Mouse (Mus musculus) heart, adult 2 months (tissue): ENCODE results near the gene Tsks. TPM values are rescaled to one million over a fixed set of nuclear protein-coding genes. Genes with fewer than 3 reads are reported as not detected.
A peak's percentile ranks its signal among the peaks of the same experiment; 100 is the strongest.

ENCODE experiments used
- DNase-seq, 2 experiments: peaks; one replicate each; pipeline ENCODE4 v3.0.0; 2021
- H3K27ac ChIP-seq: fragments of 200-600 bp; 2 replicates; pipeline ENCODE4 v1.8.1; 2022
- H3K27me3 ChIP-seq: fragments of 200-500 bp; 2 replicates; pipeline ENCODE4 v1.6.1; 2012; ENCODE audit warnings: mild to moderate bottlenecking, low read length, inconsistent platforms, mixed read lengths; ENCODE audit not compliant: control insufficient read depth, insufficient read depth
- H3K36me3 ChIP-seq: fragments of 200-500 bp; 2 replicates; pipeline ENCODE4 v1.6.1; 2012; ENCODE audit warnings: low read length, inconsistent platforms; ENCODE audit not compliant: control insufficient read depth, insufficient read depth
- H3K4me1 ChIP-seq: fragments of 200-500 bp; 2 replicates; pipeline ENCODE4 v1.6.1; 2011; ENCODE audit warnings: low read length; ENCODE audit not compliant: control insufficient read depth, insufficient read depth
- H3K4me3 ChIP-seq: fragments of 200-600 bp; 2 replicates; pipeline ENCODE4 v1.8.1; 2022
- H3K79me2 ChIP-seq: fragments of 200-500 bp; replicated peaks from 2 replicates; pipeline ENCODE4 v1.6.1; 2012; ENCODE audit warnings: mild to moderate bottlenecking, inconsistent platforms, low read length, moderate library complexity, mixed read lengths; ENCODE audit not compliant: control insufficient read depth, insufficient read depth
- H3K9ac ChIP-seq: fragments of 200-500 bp; 2 replicates; pipeline ENCODE4 v1.6.1; 2012; ENCODE audit warnings: low read depth, mild to moderate bottlenecking, control low read depth, inconsistent platforms, low read length, mixed read lengths
- CTCF ChIP-seq: fragments of 200-600 bp; IDR thresholded peaks from 2 replicates; pipeline ENCODE4 v1.8.1; 2022; ENCODE audit warnings: antibody characterized with exemption, mild to moderate bottlenecking, moderate library complexity
- EP300 ChIP-seq: fragments of 200-500 bp; IDR thresholded peaks from 2 replicates; pipeline ENCODE4 v1.6.1; 2011; ENCODE audit warnings: low read depth, low read length, control low read depth; ENCODE audit not compliant: insufficient read depth
- POLR2A ChIP-seq: fragments of 200-500 bp; IDR thresholded peaks from 2 replicates; pipeline ENCODE4 v1.6.1; 2011; ENCODE audit warnings: mild to moderate bottlenecking, low read depth, low read length, control low read depth; ENCODE audit not compliant: insufficient read depth
- WGBS: fragments of 180-500 bp; shearing (Covaris S2); methylation state at CpG from one replicate; pipeline ENCODE4 v1.1.7; 2018; 5-methylcytosine and 5-hydroxymethylcytosine counted together
- intact Hi-C: fragments of 180-260 bp; cut with DNase I; formaldehyde crosslinking; loops from one replicate; pipeline ENCODE4 v1.15.1; 2025
- polyA plus RNA-seq: library from polyadenylated mRNA; depleted of rRNA; stranded (reverse); fragments of >200 nt; gene quantifications from 2 replicates; pipeline ENCODE4 v1.2.3, GENCODE M21; 2012
- total RNA-seq, 2 experiments: library from RNA; stranded (reverse); gene quantifications; 2 replicates each; pipeline ENCODE4 v1.2.3; 2021

Gene Tsks
- total and polyA plus RNA-seq, 3 experiments, result 1.5 TPM; not detected in 2

GRCm38 (mm10) chr7:44996672-44997071 lies 53.7 kb downstream of the Tsks start:
- intact Hi-C loops, result loop anchor here (1.0 kb wide), 1 partner anchor 19 kb away; no protein-coding TSS in a partner anchor
- Histone ChIP-seq H3K4me3 (peak overlapping the region; percentile 85), H3K79me2 (no peaks in the 10 kb centered on the region), H3K4me1 (peaks cover 8% of the 10 kb centered on the region), H3K36me3 (peaks cover 6% of the 10 kb centered on the region), H3K27ac (peak overlapping the region; percentile 96), H3K27me3 (no peaks in the 10 kb centered on the region), H3K9ac (peak overlapping the region; percentile 33)
- TF ChIP-seq CTCF, result no peak
- TF ChIP-seq EP300, result no peak
- no peak for TF ChIP-seq POLR2A
- WGBS, result 9% methylated on average over 10 of the region's 10 CpGs
- DNase-seq, result no peak

- Histone ChIP-seq H3K27ac (peak within 1 kb of the TSS; percentile 96), H3K27me3 (no peaks in the 10 kb centered on the region), H3K4me1 (peaks cover 8% of the 10 kb centered on the region), H3K9ac (peak within 1 kb of the TSS; percentile 84), H3K36me3 (peaks cover 6% of the 10 kb centered on the region), H3K4me3 (peak within 1 kb of the TSS; percentile 85), H3K79me2 (no peaks in the 10 kb centered on the region)
- WGBS, result under 1% methylated on average over 43 of the region's 43 CpGs
- DNase-seq, result peak; percentile 97
- intact Hi-C loops, result loop anchor here (1.0 kb wide), 1 partner anchor 18 kb away; no protein-coding TSS in a partner anchor
- TF ChIP-seq EP300 (no peak), POLR2A (peak; percentile 98), CTCF (no peak)
Observed at GRCm38 (mm10) chr7:44997231-44997939, 54.4 kb downstream of the Tsks start, which contains the start of gene Irf3. Irf3 (plus strand) TSS chr7:44997648.

GRCm38 (mm10) chr7:44997940-44998428 lies 55.0 kb downstream of the Tsks start:
- TF ChIP-seq CTCF (no peak), EP300 (no peak), POLR2A (no peak)
- Histone ChIP-seq H3K27me3 (no peaks in the 10 kb centered on the region), H3K36me3 (peaks cover 6% of the 10 kb centered on the region), H3K4me3 (peak overlapping the region; percentile 85), H3K27ac (peak overlapping the region; percentile 96), H3K9ac (peak overlapping the region; percentile 84), H3K4me1 (peaks cover 8% of the 10 kb centered on the region), H3K79me2 (no peaks in the 10 kb centered on the region)
- WGBS, result 1% methylated on average over 15 of the region's 15 CpGs
- no peak for DNase-seq
- intact Hi-C loops, result loop anchor here (1.0 kb wide), 1 partner anchor 17 kb away; no protein-coding TSS in a partner anchor

DNA sequence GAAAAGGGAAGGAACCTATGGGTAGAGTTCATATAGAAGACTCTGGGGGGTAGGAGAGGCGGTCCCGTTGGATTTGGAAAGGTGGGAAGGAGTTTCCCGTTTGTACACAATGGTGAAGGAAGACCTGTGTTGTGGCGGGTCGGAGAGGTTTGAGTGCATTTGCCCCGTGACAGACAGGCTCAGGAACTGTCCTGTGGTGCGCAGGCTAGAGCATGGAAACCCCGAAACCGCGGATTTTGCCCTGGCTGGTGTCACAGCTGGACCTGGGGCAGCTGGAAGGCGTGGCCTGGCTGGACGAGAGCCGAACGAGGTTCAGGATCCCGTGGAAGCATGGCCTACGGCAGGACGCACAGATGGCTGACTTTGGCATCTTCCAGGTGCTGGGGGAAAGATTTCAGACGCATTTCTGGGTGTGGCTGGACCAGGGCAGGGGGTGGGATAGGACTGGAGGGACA lies 55.5 kb downstream of the Tsks start, which contains the start of gene Bcl2l12:
Gene Bcl2l12 (minus strand): TSS at position 212 of the 455 bp plus-strand sequence.
- DNase-seq, result peak; percentile 63 to 67
- H3K4me1 ChIP-seq, result peaks cover 8% of the 10 kb centered on the region
- peak within 1 kb of the TSS; percentile 85 for H3K4me3 ChIP-seq
- intact Hi-C loops, result no loop called here
- H3K79me2 ChIP-seq, result no peaks in the 10 kb centered on the region
- peak within 1 kb of the TSS; percentile 96 for H3K27ac ChIP-seq
- H3K27me3 ChIP-seq, result no peaks in the 10 kb centered on the region
- peak within 1 kb of the TSS; percentile 84 for H3K9ac ChIP-seq
- peaks cover 6% of the 10 kb centered on the region for H3K36me3 ChIP-seq
- under 1% methylated on average over 18 of the region's 18 CpGs for WGBS
- TF ChIP-seq EP300, result no peak
- no peak for TF ChIP-seq CTCF
- TF ChIP-seq POLR2A, result no peak

DNA sequence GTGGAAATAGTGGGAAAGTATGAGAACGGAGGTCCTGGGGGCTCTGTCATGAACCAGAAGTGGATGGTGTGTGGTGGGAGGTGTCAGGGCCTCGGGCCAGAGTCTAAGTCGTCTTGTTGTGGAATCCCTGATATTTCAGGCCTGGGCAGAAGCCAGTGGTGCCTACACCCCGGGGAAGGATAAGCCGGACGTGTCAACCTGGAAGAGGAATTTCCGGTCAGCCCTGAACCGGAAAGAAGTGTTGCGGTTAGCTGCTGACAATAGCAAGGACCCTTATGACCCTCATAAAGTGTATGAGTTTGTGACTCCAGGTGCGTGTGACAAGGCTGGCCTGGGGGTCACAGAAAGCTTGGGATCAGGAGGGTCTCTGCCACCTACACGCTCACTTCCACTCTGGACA lies 56.7 kb downstream of the Tsks start:
- no peaks in the 10 kb centered on the region for H3K79me2 ChIP-seq
- no peaks in the 10 kb centered on the region for H3K27me3 ChIP-seq
- peak overlapping the region; percentile 19; the same call in 1 of the 2 replicates for H3K9ac ChIP-seq
- DNase-seq, result no peak
- peak overlapping the region; percentile 13 for H3K27ac ChIP-seq
- H3K4me1 ChIP-seq, result peaks cover 9% of the 10 kb centered on the region
- WGBS, result 24% methylated on average over 11 of the region's 11 CpGs
- no peak overlapping the region; the same call in 1 of the 2 replicates for H3K4me3 ChIP-seq
- intact Hi-C loops, result no loop called here
- TF ChIP-seq POLR2A (no peak), EP300 (0 out of 2 replicates have a peak, but pooled peaks have one; percentile 16)
- H3K36me3 ChIP-seq, result peaks cover 6% of the 10 kb centered on the region
